Mouse (Mus musculus) macrophage (primary cell): ENCODE data around the gene Slc7a5. TPM values are rescaled to one million over a fixed set of nuclear protein-coding genes. Genes with fewer than 3 reads are reported as not detected.

ENCODE experiments used
- H3K27ac ChIP-seq: fragments of 350-480 bp; formaldehyde crosslinking; 2 replicates; pipeline ENCODE4 v1.9.0; 2021
- H3K36me3 ChIP-seq: fragments of 350-480 bp; formaldehyde crosslinking; 2 replicates; pipeline ENCODE4 v1.9.0; 2021; ENCODE audit errors: inconsistent target
- H3K4me3 ChIP-seq: fragments of 350-480 bp; formaldehyde crosslinking; 2 replicates; pipeline ENCODE4 v1.9.0; 2021; ENCODE audit errors: inconsistent target
- H3K79me2 ChIP-seq: fragments of 350-480 bp; formaldehyde crosslinking; 2 replicates; pipeline ENCODE4 v1.9.0; 2021; ENCODE audit errors: inconsistent target
- WGBS: methylation state at CpG from one replicate; pipeline ENCODE4 v1.1.7; 2026; ENCODE audit warnings: inconsistent platforms; ENCODE audit not compliant: missing documents; 5-methylcytosine and 5-hydroxymethylcytosine counted together
- polyA plus RNA-seq: library from polyadenylated mRNA; stranded (reverse); fragments of 250-400 nt; gene quantifications from 3 replicates; pipeline ENCODE4 v1.2.4, GENCODE M21; 2018; ENCODE audit warnings: inconsistent platforms

Slc7a5 gene
- polyA plus RNA-seq, 1 experiment from 2014 or later, result 1.2 TPM

DNA sequence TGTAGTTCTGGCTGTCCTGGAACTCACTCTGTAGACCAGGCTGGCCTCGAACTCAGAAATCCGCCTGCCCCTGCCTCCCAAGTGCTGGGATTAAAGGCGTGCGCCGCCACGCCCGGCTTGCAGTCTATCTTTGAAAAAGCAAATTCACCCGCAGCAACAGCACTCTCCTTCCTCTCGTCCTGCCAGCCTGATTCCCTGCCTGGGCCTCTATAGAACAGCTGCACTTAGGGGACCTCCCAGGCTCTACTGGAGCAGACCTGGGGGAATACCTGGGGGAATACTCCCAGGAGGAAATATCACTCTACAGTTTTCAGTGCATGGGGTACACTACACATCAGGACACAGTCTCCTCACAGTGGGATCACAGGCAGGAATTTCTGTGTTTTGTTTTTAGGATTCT, 58.2 kb downstream of the Slc7a5 start:
- Histone ChIP-seq H3K79me2 (no peaks in the 10 kb centered on the region), H3K36me3 (no peaks in the 10 kb centered on the region), H3K27ac (no peak overlapping the region), H3K4me3 (no peak overlapping the region)
- 76% methylated on average over 8 of the region's 9 CpGs for WGBS

DNA sequence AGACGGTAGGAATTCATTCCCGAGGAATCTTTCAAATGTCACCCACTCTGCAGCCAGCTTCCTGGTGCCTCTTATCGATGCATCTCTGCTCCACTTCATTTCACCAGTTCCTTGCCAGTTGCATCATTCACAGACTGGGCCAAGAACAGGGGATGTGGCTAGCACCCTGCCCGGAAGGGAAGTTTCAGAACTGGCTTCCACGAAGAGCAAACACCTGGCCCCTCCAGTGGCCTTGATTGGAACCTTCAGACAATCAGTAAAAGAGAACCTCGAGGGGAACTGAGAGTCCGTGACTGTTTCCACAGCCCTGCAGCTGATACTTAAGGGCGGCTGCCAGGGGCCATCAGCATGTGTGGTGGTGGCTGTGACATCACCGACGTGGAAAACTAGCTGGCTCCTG, 59.0 kb downstream of the Slc7a5 start:
- Histone ChIP-seq H3K36me3 (no peaks in the 10 kb centered on the region), H3K27ac (no peak overlapping the region), H3K4me3 (no peak overlapping the region), H3K79me2 (no peaks in the 10 kb centered on the region)
- WGBS, result 10% methylated on average over 10 of the region's 10 CpGs

DNA sequence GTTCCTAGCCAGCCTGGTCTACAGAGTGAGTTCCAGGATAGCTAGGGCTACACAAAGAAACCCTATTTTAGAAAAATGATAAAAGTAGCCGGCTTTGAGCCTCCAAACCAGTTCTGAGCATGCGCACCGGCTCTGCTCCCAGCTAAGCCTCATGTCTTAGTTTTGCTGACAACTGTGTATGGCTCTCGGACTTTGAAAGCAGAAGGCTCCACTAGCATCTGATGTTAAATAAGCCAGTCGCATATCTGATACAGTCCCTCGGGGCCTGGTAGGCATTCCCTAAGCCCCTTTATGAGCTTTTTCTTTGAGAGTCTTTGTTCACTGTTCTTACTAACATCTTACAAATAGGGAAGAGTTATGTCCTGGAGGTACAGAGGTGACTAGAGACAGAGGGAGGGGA, 59.5 kb downstream of the Slc7a5 start:
- Histone ChIP-seq H3K36me3 (no peaks in the 10 kb centered on the region), H3K79me2 (no peaks in the 10 kb centered on the region), H3K27ac (no peak overlapping the region), H3K4me3 (no peak overlapping the region)
- 88% methylated on average over 6 of the region's 6 CpGs for WGBS

DNA sequence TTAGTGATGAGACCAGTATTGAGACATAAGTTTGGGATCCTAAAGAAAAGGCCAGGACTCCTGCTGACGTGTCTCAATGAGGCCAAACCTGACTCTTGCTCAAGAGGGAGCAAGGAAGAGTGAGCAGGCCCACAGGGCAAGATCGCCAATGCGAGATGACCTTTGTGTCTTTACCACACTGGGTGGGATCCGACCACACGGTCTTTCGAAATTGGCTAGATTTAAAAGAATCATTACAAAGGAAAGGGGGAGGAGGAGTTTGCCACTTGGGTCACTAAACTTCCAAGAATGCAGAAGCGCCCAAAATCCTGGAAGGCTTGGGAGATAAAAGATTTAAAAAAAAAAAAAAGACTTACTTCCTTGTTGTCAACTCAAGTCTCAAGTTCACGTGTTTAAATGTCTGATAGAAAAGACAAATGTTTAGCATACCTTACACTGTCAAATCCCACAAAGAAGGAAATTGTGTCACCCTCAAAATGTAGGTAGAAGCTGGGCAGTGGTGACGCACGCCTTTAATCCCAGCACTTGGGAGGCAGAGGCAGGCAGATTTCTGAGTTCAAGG, 60.2 kb downstream of the Slc7a5 start:
- no peak overlapping the region for H3K27ac ChIP-seq
- 41% methylated on average over 10 of the region's 10 CpGs for WGBS
- no peaks in the 10 kb centered on the region for H3K79me2 ChIP-seq
- H3K36me3 ChIP-seq, result no peaks in the 10 kb centered on the region
- no peak overlapping the region for H3K4me3 ChIP-seq

DNA sequence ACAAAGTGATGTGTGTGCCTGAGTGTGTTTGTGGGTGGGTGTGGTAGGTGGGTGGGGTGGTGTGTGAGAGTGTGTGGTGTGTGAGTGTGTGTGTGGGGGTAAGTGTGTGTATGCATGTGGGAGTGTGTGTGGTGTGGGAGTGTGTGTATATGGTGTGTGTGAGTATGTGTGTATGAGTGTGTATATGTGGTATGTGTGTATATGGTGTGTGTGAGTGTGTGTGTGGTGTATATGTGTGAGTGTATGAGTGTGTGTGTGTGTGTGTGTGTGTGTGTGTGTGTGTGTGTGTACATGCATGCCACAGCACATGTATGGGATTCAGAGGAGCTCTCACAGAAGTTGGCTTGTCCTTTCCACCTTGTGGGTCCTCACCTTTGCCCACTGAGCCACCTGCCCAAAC, 60.7 kb downstream of the Slc7a5 start:
- Histone ChIP-seq H3K36me3 (no peaks in the 10 kb centered on the region), H3K79me2 (no peaks in the 10 kb centered on the region), H3K4me3 (no peak overlapping the region), H3K27ac (no peak overlapping the region)

DNA sequence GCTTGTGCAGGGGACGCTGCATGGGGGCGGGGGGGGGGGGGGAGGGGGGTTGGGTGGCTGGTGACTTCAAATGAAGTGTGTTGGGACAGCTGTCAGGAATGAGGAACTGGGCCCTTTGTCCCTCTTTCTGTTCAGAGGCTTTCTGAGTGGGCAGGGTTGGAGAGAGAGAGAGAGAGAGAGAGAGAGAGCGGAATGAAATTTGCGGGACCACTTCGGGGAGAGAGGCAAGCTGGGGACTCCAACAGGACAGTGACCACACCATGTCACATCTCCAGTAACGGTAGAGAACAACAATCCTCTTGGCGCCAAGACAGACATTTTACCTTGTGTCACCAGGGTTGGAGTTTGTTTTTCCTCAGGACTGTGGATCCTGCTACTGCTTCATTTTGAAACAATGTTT, 62.7 kb downstream of the Slc7a5 start:
- Histone ChIP-seq H3K36me3 (no peaks in the 10 kb centered on the region), H3K27ac (no peak overlapping the region), H3K4me3 (no peak overlapping the region), H3K79me2 (no peaks in the 10 kb centered on the region)
- 46% methylated on average over 5 of the region's 7 CpGs for WGBS

DNA sequence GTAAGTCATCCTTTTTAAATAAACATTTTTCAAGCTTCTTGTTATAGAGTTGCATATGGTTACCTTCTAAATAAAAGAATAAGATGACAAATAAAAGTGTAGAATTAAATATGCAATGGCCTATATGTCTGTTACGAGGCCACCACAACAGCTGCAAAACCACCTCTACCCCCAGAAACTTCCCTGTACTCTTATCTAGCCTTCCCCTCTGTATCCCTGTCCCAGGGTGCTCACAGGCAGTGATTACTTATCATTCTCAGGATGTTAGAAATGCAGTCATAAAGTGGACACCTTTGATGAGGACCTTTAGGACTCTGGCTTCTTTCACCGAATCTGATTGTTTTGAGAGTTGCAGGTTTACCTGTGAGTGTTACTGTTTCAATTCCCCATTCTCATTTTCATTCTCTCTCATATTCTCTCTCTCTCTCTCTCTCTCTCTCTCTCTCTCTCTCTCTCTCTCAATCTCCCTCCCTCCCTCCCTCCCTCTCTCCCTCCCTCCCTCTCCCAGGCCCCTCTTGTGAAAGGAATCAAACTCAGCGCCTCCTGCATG, 64.2 kb downstream of the Slc7a5 start:
- 76% methylated on average over 3 of the region's 3 CpGs for WGBS
- H3K4me3 ChIP-seq, result no peak overlapping the region
- H3K27ac ChIP-seq, result no peak overlapping the region
- no peaks in the 10 kb centered on the region for H3K36me3 ChIP-seq
- no peaks in the 10 kb centered on the region for H3K79me2 ChIP-seq

DNA sequence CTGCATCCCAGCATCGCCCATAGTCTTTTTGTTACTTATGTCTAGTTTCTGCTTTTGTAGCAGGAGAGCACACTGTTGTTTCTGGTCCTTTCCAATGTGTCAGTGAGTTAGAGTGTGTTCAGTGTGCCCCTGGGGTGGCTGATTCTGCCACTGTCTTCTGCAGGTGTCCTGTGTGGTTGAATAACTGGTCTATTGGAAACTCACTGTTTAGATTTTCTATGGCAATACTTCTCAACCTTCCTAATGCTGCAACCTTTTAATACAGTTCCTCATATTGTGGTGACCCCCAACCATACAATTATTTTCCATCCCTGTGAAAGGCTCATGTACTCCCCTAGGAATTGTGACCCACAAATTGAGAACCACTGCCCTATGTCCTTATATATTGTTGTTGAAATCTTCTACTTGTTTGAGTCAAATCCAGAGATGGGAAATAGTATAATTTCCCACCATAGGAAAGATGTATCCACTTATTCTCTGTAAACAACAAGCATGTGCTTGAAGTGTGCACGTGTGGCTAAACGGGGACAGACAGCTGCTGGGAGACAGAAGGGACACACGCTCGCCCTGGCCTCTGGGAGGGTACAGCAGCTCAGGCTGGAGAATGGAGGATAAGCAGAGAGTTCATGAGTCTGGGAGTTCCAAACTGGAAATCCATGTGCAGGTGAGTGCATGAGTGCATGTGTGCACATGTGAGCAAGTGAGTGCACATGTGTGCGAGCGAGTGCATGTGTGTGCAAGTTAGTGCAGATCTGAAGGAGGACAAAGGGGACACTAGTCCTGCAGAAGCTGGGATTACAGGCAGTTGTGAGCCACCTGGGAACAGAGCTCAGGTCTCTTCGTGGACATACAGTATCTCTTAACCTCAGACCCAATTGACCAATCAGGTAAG, 65.2 kb downstream of the Slc7a5 start:
- 88% methylated on average over 8 of the region's 8 CpGs for WGBS
- Histone ChIP-seq H3K4me3 (no peak overlapping the region), H3K36me3 (no peaks in the 10 kb centered on the region), H3K79me2 (no peaks in the 10 kb centered on the region), H3K27ac (no peak overlapping the region)

DNA sequence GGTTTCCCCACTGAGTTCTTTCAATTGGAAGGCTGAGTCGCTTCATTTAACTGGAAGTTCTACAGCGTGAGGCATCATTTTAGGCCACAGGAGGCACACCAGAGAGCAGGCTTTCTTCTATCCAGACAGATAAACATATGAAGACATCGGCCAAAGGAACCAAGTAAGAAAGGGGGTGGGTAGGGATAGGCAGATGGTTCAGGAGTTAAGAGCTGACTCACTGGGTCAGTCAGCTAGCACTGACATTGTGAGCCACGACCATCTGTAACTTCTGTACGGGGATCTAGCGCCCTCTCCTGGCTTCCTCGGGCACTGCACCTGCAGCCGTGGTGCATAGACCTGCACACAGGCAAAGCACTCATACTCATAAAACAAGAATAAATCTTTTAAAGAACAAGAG, 66.3 kb downstream of the Slc7a5 start:
- Histone ChIP-seq H3K4me3 (no peak overlapping the region), H3K79me2 (no peaks in the 10 kb centered on the region), H3K36me3 (no peaks in the 10 kb centered on the region), H3K27ac (no peak overlapping the region)
- WGBS, result 61% methylated on average over 8 of the region's 8 CpGs

DNA sequence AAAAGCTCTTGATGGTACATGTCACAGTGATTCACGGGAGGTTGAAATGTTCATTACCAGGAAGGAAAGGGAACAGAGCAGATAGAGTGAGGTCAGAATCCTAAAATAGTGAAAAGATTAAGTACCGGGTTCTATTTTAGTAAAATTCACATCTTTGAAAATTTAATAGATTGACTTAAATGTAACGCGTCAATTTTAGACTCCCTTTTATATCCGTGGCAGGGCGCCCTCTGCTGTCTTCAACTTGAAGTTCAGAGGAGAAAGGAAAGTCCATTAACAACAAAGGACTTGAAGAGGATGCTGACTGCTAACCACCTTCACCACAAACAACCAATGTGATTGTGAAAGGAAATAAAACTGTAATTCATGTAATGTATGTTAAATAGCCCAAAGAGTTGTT, 75.0 kb downstream of the Slc7a5 start:
- H3K27ac ChIP-seq, result peak overlapping the region; percentile 81
- peaks cover 17% of the 10 kb centered on the region for H3K79me2 ChIP-seq
- H3K36me3 ChIP-seq, result no peaks in the 10 kb centered on the region
- WGBS, result 2% methylated on average over 6 of the region's 6 CpGs
- no peak overlapping the region for H3K4me3 ChIP-seq

DNA sequence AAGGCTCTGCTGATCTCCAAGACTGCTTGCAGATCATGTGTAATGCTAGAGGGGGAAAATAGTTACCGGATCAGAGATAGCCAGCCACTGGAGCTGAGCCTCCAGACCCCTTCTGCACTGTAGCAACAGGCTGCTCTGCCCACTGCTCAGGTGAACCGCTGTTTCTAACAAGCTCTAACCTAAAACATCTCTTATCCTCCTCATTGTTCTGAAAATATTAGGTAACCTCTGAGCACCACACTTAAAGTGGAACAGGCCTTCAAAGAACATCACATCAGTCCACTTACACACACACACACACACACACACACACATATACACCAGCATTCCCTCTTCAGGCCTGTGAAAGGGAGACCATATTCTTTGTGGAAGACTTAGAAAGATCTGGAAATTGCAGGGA, 75.4 kb downstream of the Slc7a5 start:
- Histone ChIP-seq H3K4me3 (no peak overlapping the region), H3K27ac (peak overlapping the region; percentile 81), H3K79me2 (peaks cover 19% of the 10 kb centered on the region), H3K36me3 (no peaks in the 10 kb centered on the region)
- 75% methylated on average over 2 of the region's 2 CpGs for WGBS

Other genes with a start within 250 kb of the Slc7a5 start
- gene Jph3, start 178.1 kb downstream of the Slc7a5 start, polyA plus RNA-seq, result 0.26 TPM in 1 of 3 replicates, not detected in the others
- gene Klhdc4, start 78.1 kb downstream of the Slc7a5 start, polyA plus RNA-seq, result 18.7 to 27.6 TPM (median 19.1 TPM) in 3 replicates
- not detected in 3 replicates for gene Car5a, start 37.2 kb upstream of the Slc7a5 start, polyA plus RNA-seq
- gene Banp, start 42.1 kb upstream of the Slc7a5 start, polyA plus RNA-seq, result 10.1 to 11.0 TPM (median 10.5 TPM) in 3 replicates